10 mouse cellular contexts compared by ENCODE assay signal in genomic region chr7:6835351-6835750, GRCm38 (mm10).
DNase-seq lines count a peak whose midpoint lies in the region; ATAC-seq and TF ChIP-seq lines count a peak whose summit lies in the region.
"Had no signal": no experiment of that assay in that cellular context is flagged by ENCODE, and none has a peak within 500 bp of the region (broad histone marks: within the 10 kb centered on the region; RNA-seq: fewer than 3 reads in every experiment).

No protein-coding gene starts in this region.

- H3K27me3 ChIP-seq in forebrain, embryonic 10.5 days (ENCODE audit: poor library complexity, severe bottlenecking): no peaks in the 10 kb centered on the region
- no peaks in the 10 kb centered on the region for H3K27me3 ChIP-seq in hindbrain, postnatal 0 days (ENCODE audit: insufficient read depth, low read length)
- no peaks in the 10 kb centered on the region for H3K27me3 ChIP-seq in neural tube, embryonic 14.5 days (ENCODE audit: control insufficient read depth, insufficient read depth, low read length)
- H3K27me3 ChIP-seq: megakaryocyte, embryonic 14.5 days; Patski had no signal

- H3K9me3 ChIP-seq in forebrain, embryonic 10.5 days: no peaks in the 10 kb centered on the region
- H3K9me3 ChIP-seq in hindbrain, postnatal 0 days (ENCODE audit: low read length): no peaks in the 10 kb centered on the region
- no peaks in the 10 kb centered on the region for H3K9me3 ChIP-seq in neural tube, embryonic 14.5 days (ENCODE audit: control insufficient read depth, low read length)

- peaks cover 20% of the 10 kb centered on the region for H3K4me1 ChIP-seq in forebrain, embryonic 10.5 days
- peaks cover 8% of the 10 kb centered on the region for H3K4me1 ChIP-seq in hindbrain, postnatal 0 days (ENCODE audit: insufficient read depth, low read length)
- H3K4me1 ChIP-seq in neural tube, embryonic 14.5 days (ENCODE audit: control insufficient read depth, insufficient read depth, low read length): peaks cover 6% of the 10 kb centered on the region; the same call in 1 of the 2 replicates
- H3K4me1 ChIP-seq: megakaryocyte, embryonic 14.5 days had no signal

- 31% methylated on average over 5 of the region's 5 CpGs for WGBS in forebrain, embryonic 10.5 days
- WGBS in hindbrain, postnatal 0 days: 16% methylated on average over 5 of the region's 5 CpGs
- 11% methylated on average over 5 of the region's 5 CpGs for WGBS in neural tube, embryonic 14.5 days

- peak overlapping the region; percentile 81 for H3K27ac ChIP-seq in forebrain, embryonic 10.5 days
- H3K27ac ChIP-seq in hindbrain, postnatal 0 days: peak overlapping the region; percentile 56
- H3K27ac ChIP-seq in neural tube, embryonic 14.5 days (ENCODE audit: low read depth, low read length): peak overlapping the region; percentile 49

- no peak overlapping the region for H3K4me3 ChIP-seq in forebrain, embryonic 10.5 days
- H3K4me3 ChIP-seq in hindbrain, postnatal 0 days (ENCODE audit: low read length): no peak overlapping the region
- H3K4me3 ChIP-seq in neural tube, embryonic 14.5 days (ENCODE audit: low read depth, low read length): no peak overlapping the region
- H3K4me3 ChIP-seq: megakaryocyte, embryonic 14.5 days had no signal

- no peak overlapping the region for H3K4me2 ChIP-seq in hindbrain, postnatal 0 days (ENCODE audit: low read depth, low read length)
- no peak overlapping the region for H3K4me2 ChIP-seq in neural tube, embryonic 14.5 days (ENCODE audit: low read depth, low read length)

- peak; percentile 70 for ATAC-seq in hindbrain, postnatal 0 days
- peak; percentile 87 for ATAC-seq in neural tube, embryonic 14.5 days (ENCODE audit: low read depth)
- no peak for ATAC-seq in erythroid progenitor cell, adult 5-6 weeks (replicated peaks; ENCODE audit: low FRiP score, poor library complexity, severe bottlenecking)
- ATAC-seq: Patski had no signal

- peak; percentile 22 for DNase-seq in left cerebral cortex, postnatal 4 days
- no peak for DNase-seq in left cerebral cortex, adult 11 months (ENCODE audit: low spot score)
- peak; percentile 54 for DNase-seq in forebrain, embryonic 10.5 days (ENCODE audit: extremely low spot score, low spot score)
- peak; percentile 67 for DNase-seq in hindbrain, postnatal 0 days (ENCODE audit: low spot score)
- DNase-seq in c-Kit-positive CD71-positive TER-119-positive erythroid progenitor cells, embryonic 14.5 days (ENCODE audit: low spot score): no peak
- no peak for DNase-seq in kidney, postnatal 25 days

- no peak overlapping the region for H3K9ac ChIP-seq in hindbrain, postnatal 0 days (replicated peaks; ENCODE audit: low read length)
- H3K9ac ChIP-seq in neural tube, embryonic 14.5 days (replicated peaks; ENCODE audit: low read depth, low read length): no peak overlapping the region

- H3K36me3 ChIP-seq in forebrain, embryonic 10.5 days (replicated peaks): no peaks in the 10 kb centered on the region
- no peaks in the 10 kb centered on the region for H3K36me3 ChIP-seq in hindbrain, postnatal 0 days (ENCODE audit: insufficient read depth, low read length)
- H3K36me3 ChIP-seq in neural tube, embryonic 14.5 days (ENCODE audit: control insufficient read depth, insufficient read depth, low read length): no peaks in the 10 kb centered on the region

- intact Hi-C loops in left cerebral cortex, postnatal 4 days (cut with DNase I): no loop called here

- no peak for TF ChIP-seq CTCF in hindbrain, postnatal 0 days (IDR thresholded peaks at IDR 0.05; ENCODE audit: low read depth)

Comparison
In these comparisons a context has a peak if more than half of its experiments do, and no peak if none do; other contexts are left out.
1. DNase-seq: peak in left cerebral cortex, postnatal 4 days (single experiment), forebrain, embryonic 10.5 days (single experiment) and hindbrain, postnatal 0 days (single experiment); none in left cerebral cortex, adult 11 months (single experiment), c-Kit-positive CD71-positive TER-119-positive erythroid progenitor cells, embryonic 14.5 days (single experiment) and kidney, postnatal 25 days (0 of 2).
2. Peak in every context shown above with its lines, with median percentiles within 50 percentile points of each other: H3K27ac ChIP-seq.